Comparison of ENCODE assay signal across 8 mouse cellular contexts in genomic region chr5:113771213-113772162, GRCm38 (mm10). TPM values are rescaled to one million over a fixed set of nuclear protein-coding genes. Genes with fewer than 3 reads are reported as not detected.
DNase-seq lines count a peak whose midpoint lies in the region; ATAC-seq and TF ChIP-seq lines count a peak whose summit lies in the region.

No protein-coding gene starts in this region.

- peak overlapping the region; percentile 96 for H3K9ac ChIP-seq in heart, embryonic 12.5 days
- H3K9ac ChIP-seq in kidney, postnatal 0 days (ENCODE audit: low read depth, low read length), result peak overlapping the region; percentile 89
- peak overlapping the region; percentile 95 for H3K9ac ChIP-seq in liver, embryonic 11.5 days (ENCODE audit: low read depth, low read length)
- H3K9ac ChIP-seq in stomach, embryonic 14.5 days (replicated peaks; ENCODE audit: low read depth, low read length), result peak overlapping the region; percentile 90

- ATAC-seq in erythroid progenitor cell, adult 5-6 weeks (replicated peaks; ENCODE audit: low FRiP score, poor library complexity, severe bottlenecking), result peak; percentile 81
- peak; percentile 86 for ATAC-seq in heart, embryonic 12.5 days (ENCODE audit: insufficient number of reproducible peaks, low FRiP score)
- ATAC-seq in kidney, postnatal 0 days (replicated peaks; ENCODE audit: low FRiP score, low read depth), result peak; percentile 79
- peak; percentile 80 for ATAC-seq in liver, embryonic 11.5 days (replicated peaks; ENCODE audit: low FRiP score)
- peak; percentile 86 for ATAC-seq in stomach, embryonic 14.5 days (ENCODE audit: insufficient number of reproducible peaks, insufficient read depth, low FRiP score, low read depth)

- peak overlapping the region; percentile 90 for H3K4me2 ChIP-seq in heart, embryonic 12.5 days
- H3K4me2 ChIP-seq in kidney, postnatal 0 days (ENCODE audit: low read length), result peak overlapping the region; percentile 91
- H3K4me2 ChIP-seq in liver, embryonic 11.5 days, result peak overlapping the region; percentile 94
- H3K4me2 ChIP-seq in stomach, embryonic 14.5 days (replicated peaks; ENCODE audit: low read depth, low read length), result peak overlapping the region; percentile 95

- peak; percentile 92 for DNase-seq in CD4-positive, CD25-positive, alpha-beta regulatory T cell, adult 2 months (ENCODE audit: low read depth, low spot score)
- peak; percentile 82 for DNase-seq in brain, embryonic 18.5 days (ENCODE audit: low read depth, low spot score)
- DNase-seq in kidney, postnatal 0 days (ENCODE audit: low spot score), result peak; percentile 96
- DNase-seq in liver, embryonic 11.5 days (ENCODE audit: low spot score), result peak; percentile 88
- DNase-seq in naive thymus-derived CD4-positive, alpha-beta T cell, adult 2 months (ENCODE audit: low read depth), result peak; percentile 96

- H3K4me1 ChIP-seq in heart, embryonic 12.5 days (replicated peaks), result peaks cover 35% of the 10 kb centered on the region
- H3K4me1 ChIP-seq in kidney, postnatal 0 days (replicated peaks; ENCODE audit: insufficient read depth, low read length), result peaks cover 9% of the 10 kb centered on the region; the same call in 1 of the 2 replicates
- H3K4me1 ChIP-seq in liver, embryonic 11.5 days (replicated peaks; ENCODE audit: control insufficient read depth, insufficient read depth, low read length), result peaks cover 13% of the 10 kb centered on the region
- H3K4me1 ChIP-seq in stomach, embryonic 14.5 days (ENCODE audit: control insufficient read depth, insufficient read depth, low read length), result peaks cover 10% of the 10 kb centered on the region; the same call in 1 of the 2 replicates

- peaks cover 52% of the 10 kb centered on the region for H3K36me3 ChIP-seq in heart, embryonic 12.5 days
- H3K36me3 ChIP-seq in kidney, postnatal 0 days (ENCODE audit: insufficient read depth, low read length), result peaks cover 5% of the 10 kb centered on the region
- H3K36me3 ChIP-seq in liver, embryonic 11.5 days (ENCODE audit: control insufficient read depth, insufficient read depth, low read length), result peaks cover 18% of the 10 kb centered on the region
- H3K36me3 ChIP-seq in stomach, embryonic 14.5 days (ENCODE audit: control insufficient read depth, insufficient read depth, low read length), result peaks cover 34% of the 10 kb centered on the region

- peak overlapping the region; percentile 93 for H3K4me3 ChIP-seq in heart, embryonic 12.5 days
- peak overlapping the region; percentile 95 for H3K4me3 ChIP-seq in kidney, postnatal 0 days (replicated peaks; ENCODE audit: low read depth, low read length)
- H3K4me3 ChIP-seq in liver, embryonic 11.5 days (ENCODE audit: low read depth, low read length), result peak overlapping the region; percentile 99
- peak overlapping the region; percentile 100 for H3K4me3 ChIP-seq in stomach, embryonic 14.5 days (ENCODE audit: low read depth, low read length)

- 0 out of 2 replicates have a peak, but pooled peaks have one; percentile 10 for TF ChIP-seq CTCF in kidney, postnatal 0 days (IDR thresholded peaks at IDR 0.05; ENCODE audit: low read depth)

- no peaks in the 10 kb centered on the region for H3K9me3 ChIP-seq in heart, embryonic 12.5 days (replicated peaks)
- no peaks in the 10 kb centered on the region for H3K9me3 ChIP-seq in kidney, postnatal 0 days (replicated peaks; ENCODE audit: low read length)
- H3K9me3 ChIP-seq in liver, embryonic 11.5 days (ENCODE audit: control insufficient read depth, low read length), result no peaks in the 10 kb centered on the region
- no peaks in the 10 kb centered on the region for H3K9me3 ChIP-seq in stomach, embryonic 14.5 days (ENCODE audit: control insufficient read depth, low read depth, low read length)

- WGBS in heart, embryonic 12.5 days, result under 1% methylated on average over 97 of the region's 97 CpGs
- WGBS in kidney, postnatal 0 days, result under 1% methylated on average over 91 of the region's 97 CpGs
- WGBS in liver, embryonic 11.5 days, result under 1% methylated on average over 96 of the region's 97 CpGs
- under 1% methylated on average over 76 of the region's 97 CpGs for WGBS in stomach, embryonic 14.5 days

- peak overlapping the region; percentile 92 for H3K27ac ChIP-seq in heart, embryonic 12.5 days (ENCODE audit: poor library complexity, severe bottlenecking)
- peak overlapping the region; percentile 95 for H3K27ac ChIP-seq in kidney, postnatal 0 days
- H3K27ac ChIP-seq in liver, embryonic 11.5 days (ENCODE audit: low read depth, low read length), result peak overlapping the region; percentile 96
- H3K27ac ChIP-seq in stomach, embryonic 14.5 days (ENCODE audit: low read length), result peak overlapping the region; percentile 98

- no peaks in the 10 kb centered on the region for H3K27me3 ChIP-seq in heart, embryonic 12.5 days (replicated peaks)
- no peaks in the 10 kb centered on the region for H3K27me3 ChIP-seq in kidney, postnatal 0 days (ENCODE audit: insufficient read depth, low read length)
- no peaks in the 10 kb centered on the region for H3K27me3 ChIP-seq in liver, embryonic 11.5 days (replicated peaks; ENCODE audit: control insufficient read depth, insufficient read depth, low read length)
- H3K27me3 ChIP-seq in stomach, embryonic 14.5 days (ENCODE audit: control insufficient read depth, insufficient read depth, low read length), result no peaks in the 10 kb centered on the region

RNA-seq across cellular contexts. Expression of gene Sart3, which starts 0.8 kb away (rescaled TPM):
- 8.4 and 22.0 TPM in 2 replicates for total RNA-seq in erythroid progenitor cell, adult 5-6 weeks (2015; ENCODE audit: low replicate concordance)
- total RNA-seq in erythroid progenitor cell, adult 5-6 weeks (2017; ENCODE audit: low replicate concordance), result 32.1 and 44.9 TPM in 2 replicates
- 44.4 and 50.1 TPM in 2 replicates for polyA plus RNA-seq in heart, embryonic 12.5 days (2016; fragmentation: Nextera tagmentation; extraction: Ambion mirVana)
- 27.2 and 27.7 TPM in 2 replicates for polyA plus RNA-seq in kidney, postnatal 0 days (2015; fragmentation: Nextera tagmentation; extraction: Ambion mirVana)
- polyA plus RNA-seq in liver, embryonic 11.5 days (2014; fragmentation: Nextera tagmentation; extraction: Ambion mirVana), result 52.0 and 54.4 TPM in 2 replicates
- polyA plus RNA-seq in stomach, embryonic 14.5 days (2014; fragmentation: Nextera tagmentation; extraction: Ambion mirVana), result 30.5 and 34.6 TPM in 2 replicates

RNA-seq across cellular contexts. Expression of gene Iscu, which starts 1.1 kb away (rescaled TPM):
- total RNA-seq in erythroid progenitor cell, adult 5-6 weeks (2015; ENCODE audit: low replicate concordance), result 54.9 and 75.3 TPM in 2 replicates
- total RNA-seq in erythroid progenitor cell, adult 5-6 weeks (2017; ENCODE audit: low replicate concordance), result 36.4 and 52.0 TPM in 2 replicates
- polyA plus RNA-seq in heart, embryonic 12.5 days (2016; fragmentation: Nextera tagmentation; extraction: Ambion mirVana), result 111 and 112 TPM in 2 replicates
- 187 and 202 TPM in 2 replicates for polyA plus RNA-seq in kidney, postnatal 0 days (2015; fragmentation: Nextera tagmentation; extraction: Ambion mirVana)
- 109 and 117 TPM in 2 replicates for polyA plus RNA-seq in liver, embryonic 11.5 days (2014; fragmentation: Nextera tagmentation; extraction: Ambion mirVana)
- polyA plus RNA-seq in stomach, embryonic 14.5 days (2014; fragmentation: Nextera tagmentation; extraction: Ambion mirVana), result 106 and 117 TPM in 2 replicates

RNA-seq across cellular contexts. Expression of gene Tmem119, which starts 28.8 kb away (rescaled TPM):
- total RNA-seq in erythroid progenitor cell, adult 5-6 weeks (2015; ENCODE audit: low replicate concordance), result 2.9 TPM in 1 of 2 replicates, not detected in the other
- total RNA-seq in erythroid progenitor cell, adult 5-6 weeks (2017; ENCODE audit: low replicate concordance), result 3.0 TPM in 1 of 2 replicates, not detected in the other
- 13.0 and 13.4 TPM in 2 replicates for polyA plus RNA-seq in heart, embryonic 12.5 days (2016; fragmentation: Nextera tagmentation; extraction: Ambion mirVana)
- polyA plus RNA-seq in kidney, postnatal 0 days (2015; fragmentation: Nextera tagmentation; extraction: Ambion mirVana), result 37.3 and 40.4 TPM in 2 replicates
- polyA plus RNA-seq in liver, embryonic 11.5 days (2014; fragmentation: Nextera tagmentation; extraction: Ambion mirVana), result 15.6 and 16.9 TPM in 2 replicates
- polyA plus RNA-seq in stomach, embryonic 14.5 days (2014; fragmentation: Nextera tagmentation; extraction: Ambion mirVana), result 46.1 and 49.0 TPM in 2 replicates

RNA-seq across cellular contexts. Expression of gene Ficd, which starts 35.9 kb away (rescaled TPM):
- total RNA-seq in erythroid progenitor cell, adult 5-6 weeks (2015; ENCODE audit: low replicate concordance), result 1.4 TPM in 1 of 2 replicates, not detected in the other
- 0.30 and 2.2 TPM in 2 replicates for total RNA-seq in erythroid progenitor cell, adult 5-6 weeks (2017; ENCODE audit: low replicate concordance)
- polyA plus RNA-seq in heart, embryonic 12.5 days (2016; fragmentation: Nextera tagmentation; extraction: Ambion mirVana), result 6.1 and 6.9 TPM in 2 replicates
- 5.4 TPM in 2 replicates for polyA plus RNA-seq in kidney, postnatal 0 days (2015; fragmentation: Nextera tagmentation; extraction: Ambion mirVana)
- polyA plus RNA-seq in liver, embryonic 11.5 days (2014; fragmentation: Nextera tagmentation; extraction: Ambion mirVana), result 2.9 and 3.7 TPM in 2 replicates
- polyA plus RNA-seq in stomach, embryonic 14.5 days (2014; fragmentation: Nextera tagmentation; extraction: Ambion mirVana), result 4.1 and 5.7 TPM in 2 replicates

RNA-seq across cellular contexts. Expression of gene 1700069L16Rik, which starts 46.9 kb away (rescaled TPM):
- total RNA-seq in erythroid progenitor cell, adult 5-6 weeks (2015; ENCODE audit: low replicate concordance), result not detected in 2 replicates
- not detected in 2 replicates for total RNA-seq in erythroid progenitor cell, adult 5-6 weeks (2017; ENCODE audit: low replicate concordance)
- polyA plus RNA-seq in heart, embryonic 12.5 days (2016; fragmentation: Nextera tagmentation; extraction: Ambion mirVana), result not detected in 2 replicates
- not detected in 2 replicates for polyA plus RNA-seq in kidney, postnatal 0 days (2015; fragmentation: Nextera tagmentation; extraction: Ambion mirVana)
- polyA plus RNA-seq in liver, embryonic 11.5 days (2014; fragmentation: Nextera tagmentation; extraction: Ambion mirVana), result not detected in 2 replicates
- polyA plus RNA-seq in stomach, embryonic 14.5 days (2014; fragmentation: Nextera tagmentation; extraction: Ambion mirVana), result not detected in 2 replicates

Comparison
In these comparisons a context has a peak if more than half of its experiments do, and no peak if none do; other contexts are left out.
1. Peak in every context shown above with its lines: DNase-seq, ATAC-seq, H3K4me3 ChIP-seq and H3K27ac ChIP-seq.